Mouse (Mus musculus): Measurements from ENCODE around the gene Vash1.

GRCm38 (mm10) chr12:86726120-86726640 lies 47.7 kb downstream of the Vash1 start, which contains the start of gene Angel1:
- no peak for TF ChIP-seq GATA1 (IDR thresholded peaks at IDR 0.05; ENCODE audit: borderline replicate concordance, low read length)
- no peak for TF ChIP-seq FLI1 (IDR thresholded peaks at IDR 0.05; ENCODE audit: low read length)

Measured in megakaryocyte, embryonic 14.5 days (primary cell).